Mouse (Mus musculus) midbrain, embryonic 14.5 days (tissue): ENCODE measurements around the gene Megf11. TPM values are rescaled to one million over a fixed set of nuclear protein-coding genes. Genes with fewer than 3 reads are reported as not detected.

Experiments
- ATAC-seq: fragments of 200-750 bp; cut with Nextera tagmentation; 2 replicates; pipeline ENCODE4 v1.8.0; 2017; ENCODE audit warnings: moderate number of reproducible peaks, moderate library complexity; ENCODE audit not compliant: low FRiP score, low TSS enrichment
- DNase-seq: peaks from one replicate; pipeline ENCODE4 v3.0.0-alpha.2; 2015
- H3K27ac ChIP-seq: fragments of 300-500 bp; sonication (generic); replicated peaks from 2 replicates; pipeline ENCODE4 v1.5.1; 2014; ENCODE audit warnings: mild to moderate bottlenecking, low read depth, low read length, moderate library complexity
- H3K27me3 ChIP-seq: fragments of 300-500 bp; sonication (generic); 2 replicates; pipeline ENCODE4 v1.6.1; 2014; ENCODE audit warnings: low read length, control low read depth, mixed read lengths; ENCODE audit not compliant: control insufficient read depth, insufficient read depth
- H3K36me3 ChIP-seq: fragments of 300-500 bp; sonication (generic); 2 replicates; pipeline ENCODE4 v1.6.1; 2014; ENCODE audit warnings: low read length, control low read depth; ENCODE audit not compliant: control insufficient read depth, insufficient read depth
- H3K4me1 ChIP-seq: fragments of 300-500 bp; sonication (generic); 2 replicates; pipeline ENCODE4 v1.6.1; 2014; ENCODE audit warnings: mild to moderate bottlenecking, antibody characterized with exemption, low read length, control low read depth; ENCODE audit not compliant: control insufficient read depth, insufficient read depth
- H3K4me2 ChIP-seq: fragments of 300-500 bp; sonication (generic); 2 replicates; pipeline ENCODE4 v1.6.1; 2014; ENCODE audit warnings: mild to moderate bottlenecking, low read length, moderate library complexity
- H3K4me3 ChIP-seq: fragments of 300-500 bp; sonication (generic); replicated peaks from 2 replicates; pipeline ENCODE4 v1.5.1; 2014; ENCODE audit warnings: low read depth, low read length
- H3K9ac ChIP-seq: fragments of 300-500 bp; sonication (generic); replicated peaks from 2 replicates; pipeline ENCODE4 v1.6.1; 2014; ENCODE audit warnings: mild to moderate bottlenecking, low read length, moderate library complexity
- H3K9me3 ChIP-seq: fragments of 300-500 bp; sonication (generic); 2 replicates; pipeline ENCODE4 v1.6.1; 2016; ENCODE audit warnings: low read length, control low read depth, mixed read lengths; ENCODE audit not compliant: control insufficient read depth
- WGBS: fragments of 180-500 bp; shearing (Covaris S2); extraction: QIAGEN DNeasy Blood & Tissue Kit; methylation state at CpG from one replicate; pipeline ENCODE4 v1.1.7; 2014; 5-methylcytosine and 5-hydroxymethylcytosine counted together
- polyA plus RNA-seq: library from polyadenylated mRNA; unstranded; fragments of >200 nt; fragmentation: Nextera tagmentation; extraction: Ambion mirVana; gene quantifications from 2 replicates; pipeline ENCODE4 v1.2.1, GENCODE M21; 2014

Megf11 gene
- polyA plus RNA-seq, 1 experiment from 2014 or later: 18.6 TPM

GRCm38 (mm10) chr9:64507207-64507517 is 121.7 kb downstream of the Megf11 start:
- ATAC-seq (no peak), DNase-seq (no peak)
- peaks cover 5% of the 10 kb centered on the region; the same call in 1 of the 2 replicates for H3K4me1 ChIP-seq
- H3K9ac ChIP-seq: no peak overlapping the region
- no peaks in the 10 kb centered on the region for H3K36me3 ChIP-seq
- H3K9me3 ChIP-seq: no peaks in the 10 kb centered on the region
- no peak overlapping the region for H3K27ac ChIP-seq
- H3K4me2 ChIP-seq: no peak overlapping the region
- 68% methylated on average over 6 of the region's 6 CpGs for WGBS
- H3K27me3 ChIP-seq: no peaks in the 10 kb centered on the region
- no peak overlapping the region for H3K4me3 ChIP-seq

- Histone ChIP-seq H3K4me3 (no peak overlapping the region), H3K27ac (no peak overlapping the region), H3K9me3 (no peaks in the 10 kb centered on the region), H3K27me3 (no peaks in the 10 kb centered on the region), H3K4me2 (no peak overlapping the region), H3K9ac (no peak overlapping the region), H3K36me3 (no peaks in the 10 kb centered on the region), H3K4me1 (peaks cover 5% of the 10 kb centered on the region; the same call in 1 of the 2 replicates)
- 29% methylated on average over 7 of the region's 7 CpGs for WGBS
- peak; percentile 47 for DNase-seq
- ATAC-seq: no peak
These were observed 122.6 kb downstream of the Megf11 start for GRCm38 (mm10) chr9:64507995-64508394.

GRCm38 (mm10) chr9:64514826-64515225 is 129.4 kb downstream of the Megf11 start:
- H3K4me3 ChIP-seq: no peak overlapping the region
- 58% methylated on average over 6 of the region's 6 CpGs for WGBS
- H3K9ac ChIP-seq: no peak overlapping the region
- no peaks in the 10 kb centered on the region for H3K27me3 ChIP-seq
- H3K27ac ChIP-seq: no peak overlapping the region
- ATAC-seq (no peak), DNase-seq (no peak)
- H3K4me1 ChIP-seq: no peaks in the 10 kb centered on the region
- no peaks in the 10 kb centered on the region for H3K9me3 ChIP-seq
- no peak overlapping the region for H3K4me2 ChIP-seq
- H3K36me3 ChIP-seq: no peaks in the 10 kb centered on the region

- no peak overlapping the region for H3K4me3 ChIP-seq
- ATAC-seq: no peak
- 0 out of 2 replicates have a peak, but pooled peaks cover 6% of the 10 kb centered on the region for H3K4me1 ChIP-seq
- H3K4me2 ChIP-seq: no peak overlapping the region
- 0 out of 2 replicates have a peak overlapping the region, but pooled peaks have one; percentile 3 for H3K27ac ChIP-seq
- H3K27me3 ChIP-seq: no peaks in the 10 kb centered on the region
- no peak overlapping the region for H3K9ac ChIP-seq
- no peaks in the 10 kb centered on the region for H3K9me3 ChIP-seq
- H3K36me3 ChIP-seq: no peaks in the 10 kb centered on the region
- WGBS: 51% methylated on average over 12 of the region's 12 CpGs
- peak; percentile 55 for DNase-seq
These were observed 134.7 kb downstream of the Megf11 start for GRCm38 (mm10) chr9:64519921-64520746.

- WGBS: 36% methylated on average over 4 of the region's 4 CpGs
- H3K4me3 ChIP-seq: no peak overlapping the region
- H3K4me1 ChIP-seq: 0 out of 2 replicates have a peak, but pooled peaks cover 6% of the 10 kb centered on the region
- DNase-seq: no peak
- H3K9me3 ChIP-seq: no peaks in the 10 kb centered on the region
- no peaks in the 10 kb centered on the region for H3K27me3 ChIP-seq
- no peaks in the 10 kb centered on the region for H3K36me3 ChIP-seq
- H3K4me2 ChIP-seq: no peak overlapping the region
- 0 out of 2 replicates have a peak overlapping the region, but pooled peaks have one; percentile 3 for H3K27ac ChIP-seq
- no peak for ATAC-seq
- H3K9ac ChIP-seq: no peak overlapping the region
These were observed 135.4 kb downstream of the Megf11 start for GRCm38 (mm10) chr9:64520747-64521283.

GRCm38 (mm10) chr9:64523264-64524045 is 138.0 kb downstream of the Megf11 start:
- Histone ChIP-seq H3K36me3 (no peaks in the 10 kb centered on the region), H3K9me3 (no peaks in the 10 kb centered on the region), H3K27ac (no peak overlapping the region), H3K4me3 (no peak overlapping the region), H3K4me1 (0 out of 2 replicates have a peak, but pooled peaks cover 6% of the 10 kb centered on the region), H3K27me3 (no peaks in the 10 kb centered on the region), H3K9ac (no peak overlapping the region), H3K4me2 (no peak overlapping the region)
- ATAC-seq (no peak), DNase-seq (peak; percentile 37)
- 55% methylated on average over 21 of the region's 21 CpGs for WGBS

- DNase-seq (no peak), ATAC-seq (no peak)
- no peaks in the 10 kb centered on the region for H3K9me3 ChIP-seq
- 93% methylated on average over 7 of the region's 7 CpGs for WGBS
- no peaks in the 10 kb centered on the region for H3K36me3 ChIP-seq
- no peak overlapping the region for H3K27ac ChIP-seq
- no peak overlapping the region for H3K9ac ChIP-seq
- H3K4me1 ChIP-seq: 0 out of 2 replicates have a peak, but pooled peaks cover 1% of the 10 kb centered on the region
- no peaks in the 10 kb centered on the region for H3K27me3 ChIP-seq
- no peak overlapping the region for H3K4me2 ChIP-seq
- no peak overlapping the region for H3K4me3 ChIP-seq
These were observed 142.6 kb downstream of the Megf11 start for GRCm38 (mm10) chr9:64528061-64528460.

- no peak overlapping the region for H3K4me2 ChIP-seq
- DNase-seq (no peak), ATAC-seq (no peak)
- H3K9ac ChIP-seq: no peak overlapping the region
- no peak overlapping the region for H3K27ac ChIP-seq
- H3K36me3 ChIP-seq: no peaks in the 10 kb centered on the region
- no peaks in the 10 kb centered on the region for H3K27me3 ChIP-seq
- 77% methylated on average over 2 of the region's 2 CpGs for WGBS
- H3K4me1 ChIP-seq: peaks cover 4% of the 10 kb centered on the region
- no peak overlapping the region for H3K4me3 ChIP-seq
- H3K9me3 ChIP-seq: no peaks in the 10 kb centered on the region
These were observed 143.2 kb downstream of the Megf11 start for GRCm38 (mm10) chr9:64528595-64528994.
